Mouse (Mus musculus) liver, postnatal 0 days (tissue): ENCODE measurements at regions not wholly inside any gene's neighbourhood (a gene's known extent, or its start where the extent isn't known, plus 50 kb on each side); places are given as distances from the start of the nearest gene placed in this dataset.

ENCODE experiments used
- CTCF ChIP-seq: sonication (generic); IDR thresholded peaks from 2 replicates; pipeline ENCODE4 v1.5.1; 2016; ENCODE audit warnings: antibody characterized with exemption, low read depth
- EP300 ChIP-seq: IDR thresholded peaks from 2 replicates; pipeline ENCODE4 v1.6.1; 2016; ENCODE audit warnings: antibody characterized with exemption, low read depth, mild to moderate bottlenecking

GRCm38 (mm10) chr15:56766356-56766755 is 711.1 kb downstream of the Slc22a22 start:
- TF ChIP-seq EP300, result no peak
- no peak for TF ChIP-seq CTCF
